In the genomic region with DNA sequence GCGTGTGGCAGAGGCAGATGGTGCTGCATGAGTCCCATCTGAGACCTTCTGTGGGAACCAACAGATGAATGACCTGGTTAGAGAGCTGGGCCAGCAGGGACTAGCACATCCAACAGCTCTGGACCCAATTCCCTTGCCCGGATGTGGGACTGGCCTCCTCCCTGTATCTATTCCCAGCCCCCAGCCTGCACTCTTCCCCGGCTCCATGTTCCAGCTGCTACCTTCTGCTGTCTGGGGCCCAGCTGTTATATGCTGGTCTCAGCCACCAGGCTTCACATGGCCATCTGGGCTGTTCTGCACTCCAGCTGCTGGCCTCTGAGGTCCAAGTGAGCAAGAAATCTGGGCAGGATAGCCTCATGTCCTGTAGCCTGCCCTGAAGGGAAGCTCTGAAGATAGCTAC, we compare ENCODE assay signal across 10 mouse cellular contexts. TPM values are rescaled to one million over a fixed set of nuclear protein-coding genes. Genes with fewer than 3 reads are reported as not detected.
A peak's percentile ranks its signal among the peaks of the same experiment; 100 is the strongest.
DNase-seq lines count a peak whose midpoint lies in the region; ATAC-seq lines count a peak whose summit lies in the region.
"Had no signal": no experiment of that assay in that cellular context is flagged by ENCODE, and none has a peak within 500 bp of the region (broad histone marks: within the 10 kb centered on the region; RNA-seq: fewer than 3 reads in every experiment).

No protein-coding gene starts in this region.

- no peaks in the 10 kb centered on the region for H3K36me3 ChIP-seq in kidney, embryonic 14.5 days (ENCODE audit: control insufficient read depth, insufficient read depth, low read length)
- H3K36me3 ChIP-seq in heart, embryonic 15.5 days: no peaks in the 10 kb centered on the region
- H3K36me3 ChIP-seq in limb, embryonic 10.5 days: no peaks in the 10 kb centered on the region
- H3K36me3 ChIP-seq: hindbrain, embryonic 12.5 days had no signal

- no peak overlapping the region for H3K9ac ChIP-seq in kidney, embryonic 14.5 days (ENCODE audit: low read depth, low read length)
- no peak overlapping the region for H3K9ac ChIP-seq in heart, embryonic 15.5 days
- H3K9ac ChIP-seq: hindbrain, embryonic 12.5 days had no signal

- no peak overlapping the region for H3K4me2 ChIP-seq in kidney, embryonic 14.5 days (replicated peaks; ENCODE audit: low read depth, low read length)
- H3K4me2 ChIP-seq in heart, embryonic 15.5 days: no peak overlapping the region
- H3K4me2 ChIP-seq: hindbrain, embryonic 12.5 days had no signal

- WGBS in kidney, embryonic 14.5 days: 83% methylated on average over 3 of the region's 3 CpGs
- WGBS in heart, embryonic 15.5 days: 73% methylated on average over 3 of the region's 3 CpGs
- 73% methylated on average over 3 of the region's 3 CpGs for WGBS in limb, embryonic 10.5 days

- peak; percentile 86 for DNase-seq in kidney, postnatal 10 days
- no peak for DNase-seq in limb, embryonic 10.5 days (ENCODE audit: low spot score)
- DNase-seq in retina, adult 2 months (ENCODE audit: low read depth, low spot score): peak; percentile 11
- no peak for DNase-seq in left cerebral cortex, adult 18-20 months (ENCODE audit: low spot score in 2 of 2)
- DNase-seq: cerebellum, adult 9-10 months had no signal

- H3K9me3 ChIP-seq in kidney, embryonic 14.5 days (ENCODE audit: control insufficient read depth, low read length): no peaks in the 10 kb centered on the region
- H3K9me3 ChIP-seq in heart, embryonic 15.5 days (replicated peaks): no peaks in the 10 kb centered on the region
- no peaks in the 10 kb centered on the region for H3K9me3 ChIP-seq in limb, embryonic 10.5 days (replicated peaks)
- H3K9me3 ChIP-seq: hindbrain, embryonic 12.5 days had no signal

- ATAC-seq in kidney, embryonic 14.5 days (ENCODE audit: low FRiP score, low TSS enrichment): no peak
- 0 out of 2 replicates have a peak, but pooled peaks have one; percentile 33 for ATAC-seq in heart, embryonic 15.5 days (replicated peaks; ENCODE audit: insufficient number of reproducible peaks, insufficient read depth, low FRiP score, low read depth)
- no peak for ATAC-seq in megakaryocyte-erythroid progenitor cell, adult 5-6 weeks (replicated peaks; ENCODE audit: low FRiP score, low TSS enrichment, poor library complexity, severe bottlenecking)

- no peak overlapping the region for H3K4me3 ChIP-seq in kidney, embryonic 14.5 days (ENCODE audit: low read length)
- H3K4me3 ChIP-seq in heart, embryonic 15.5 days: no peak overlapping the region
- no peak overlapping the region for H3K4me3 ChIP-seq in limb, embryonic 10.5 days
- H3K4me3 ChIP-seq: hindbrain, embryonic 12.5 days had no signal

- peaks cover 8% of the 10 kb centered on the region for H3K4me1 ChIP-seq in kidney, embryonic 14.5 days (ENCODE audit: control insufficient read depth, insufficient read depth, low read length)
- H3K4me1 ChIP-seq in heart, embryonic 15.5 days (replicated peaks): peaks cover 19% of the 10 kb centered on the region
- peaks cover 29% of the 10 kb centered on the region for H3K4me1 ChIP-seq in limb, embryonic 10.5 days

- H3K27me3 ChIP-seq in kidney, embryonic 14.5 days (ENCODE audit: control insufficient read depth, insufficient read depth, low read length): peaks cover 42% of the 10 kb centered on the region
- H3K27me3 ChIP-seq in heart, embryonic 15.5 days: peaks cover 42% of the 10 kb centered on the region
- H3K27me3 ChIP-seq in limb, embryonic 10.5 days (ENCODE audit: low read depth, poor library complexity, severe bottlenecking): peaks cover 42% of the 10 kb centered on the region

- no peak overlapping the region for H3K27ac ChIP-seq in kidney, embryonic 14.5 days (ENCODE audit: low read depth, low read length)
- H3K27ac ChIP-seq in heart, embryonic 15.5 days: 0 out of 2 replicates have a peak overlapping the region, but pooled peaks have one; percentile 4
- peak overlapping the region; percentile 61; the same call in 1 of the 2 replicates for H3K27ac ChIP-seq in limb, embryonic 10.5 days
- H3K27ac ChIP-seq: hindbrain, embryonic 12.5 days; macrophage had no signal

RNA-seq across cellular contexts. Expression of a gene that starts 4.4 kb away (rescaled TPM):
- polyA plus RNA-seq in kidney, embryonic 14.5 days (2014; fragmentation: Nextera tagmentation; extraction: Ambion mirVana): 6.9 and 9.9 TPM in 2 replicates
- polyA plus RNA-seq in heart, embryonic 15.5 days (2015; fragmentation: Nextera tagmentation; extraction: Ambion mirVana): 1.5 and 2.7 TPM in 2 replicates
- polyA plus RNA-seq in limb, embryonic 10.5 days (2016; fragmentation: Nextera tagmentation; extraction: Ambion mirVana): 9.1 and 10.1 TPM in 2 replicates
- 1 to 10 TPM; 2.7 to 5.0 TPM for total RNA-seq in left cerebral cortex, adult 18-20 months (2021)
- not detected in 2 replicates for total RNA-seq in megakaryocyte-erythroid progenitor cell, adult 5-6 weeks (2014; fragmentation: Nextera tagmentation)
- not detected in 2 replicates for total RNA-seq in megakaryocyte-erythroid progenitor cell, adult 5-6 weeks (2017)
- polyA plus RNA-seq: macrophage had no signal

RNA-seq across cellular contexts. Expression of a gene that starts 7.4 kb away (rescaled TPM):
- polyA plus RNA-seq in kidney, embryonic 14.5 days (2014; fragmentation: Nextera tagmentation; extraction: Ambion mirVana): 107 and 124 TPM in 2 replicates
- polyA plus RNA-seq in heart, embryonic 15.5 days (2015; fragmentation: Nextera tagmentation; extraction: Ambion mirVana): 90.4 and 110 TPM in 2 replicates
- 166 and 171 TPM in 2 replicates for polyA plus RNA-seq in limb, embryonic 10.5 days (2016; fragmentation: Nextera tagmentation; extraction: Ambion mirVana)
- 10 to 100 TPM; 51.1 to 57.7 TPM for total RNA-seq in left cerebral cortex, adult 18-20 months (2021)
- 79.5 and 108 TPM in 2 replicates for total RNA-seq in megakaryocyte-erythroid progenitor cell, adult 5-6 weeks (2014; fragmentation: Nextera tagmentation)
- 15.5 and 52.7 TPM in 2 replicates for total RNA-seq in megakaryocyte-erythroid progenitor cell, adult 5-6 weeks (2017)

RNA-seq across cellular contexts. Expression of a gene that starts 17.4 kb away (rescaled TPM):
- not detected in 2 replicates for polyA plus RNA-seq in kidney, embryonic 14.5 days (2014; fragmentation: Nextera tagmentation; extraction: Ambion mirVana)
- 13.2 and 15.4 TPM in 2 replicates for polyA plus RNA-seq in heart, embryonic 15.5 days (2015; fragmentation: Nextera tagmentation; extraction: Ambion mirVana)
- polyA plus RNA-seq in limb, embryonic 10.5 days (2016; fragmentation: Nextera tagmentation; extraction: Ambion mirVana): not detected in 2 replicates
- total RNA-seq in left cerebral cortex, adult 18-20 months (2021): 1 to 10 TPM; 7.3 to 8.2 TPM
- 6.3 TPM in 1 of 2 replicates, not detected in the other for total RNA-seq in megakaryocyte-erythroid progenitor cell, adult 5-6 weeks (2014; fragmentation: Nextera tagmentation)
- not detected in 2 replicates for total RNA-seq in megakaryocyte-erythroid progenitor cell, adult 5-6 weeks (2017)
- polyA plus RNA-seq: macrophage had no signal

RNA-seq across cellular contexts. Expression of a gene that starts 21.8 kb away (rescaled TPM):
- 19.9 and 21.8 TPM in 2 replicates for polyA plus RNA-seq in kidney, embryonic 14.5 days (2014; fragmentation: Nextera tagmentation; extraction: Ambion mirVana)
- polyA plus RNA-seq in heart, embryonic 15.5 days (2015; fragmentation: Nextera tagmentation; extraction: Ambion mirVana): 17.1 and 23.5 TPM in 2 replicates
- 40.6 TPM in 2 replicates for polyA plus RNA-seq in limb, embryonic 10.5 days (2016; fragmentation: Nextera tagmentation; extraction: Ambion mirVana)
- total RNA-seq in left cerebral cortex, adult 18-20 months (2021): 1 to 10 TPM; 1.0 to 1.6 TPM
- 0.13 and 1.1 TPM in 2 replicates for total RNA-seq in megakaryocyte-erythroid progenitor cell, adult 5-6 weeks (2014; fragmentation: Nextera tagmentation)
- 1.5 TPM in 1 of 2 replicates, not detected in the other for total RNA-seq in megakaryocyte-erythroid progenitor cell, adult 5-6 weeks (2017)
- polyA plus RNA-seq: macrophage had no signal

RNA-seq across cellular contexts. Expression of a gene that starts 32.0 kb away (rescaled TPM):
- polyA plus RNA-seq in kidney, embryonic 14.5 days (2014; fragmentation: Nextera tagmentation; extraction: Ambion mirVana): 26.9 and 27.9 TPM in 2 replicates
- 17.8 and 21.2 TPM in 2 replicates for polyA plus RNA-seq in heart, embryonic 15.5 days (2015; fragmentation: Nextera tagmentation; extraction: Ambion mirVana)
- polyA plus RNA-seq in limb, embryonic 10.5 days (2016; fragmentation: Nextera tagmentation; extraction: Ambion mirVana): 25.9 and 28.1 TPM in 2 replicates
- 10 to 100 TPM; 86.8 to 94.3 TPM for total RNA-seq in left cerebral cortex, adult 18-20 months (2021)
- 26.0 and 31.6 TPM in 2 replicates for total RNA-seq in megakaryocyte-erythroid progenitor cell, adult 5-6 weeks (2014; fragmentation: Nextera tagmentation)
- 11.7 and 12.2 TPM in 2 replicates for total RNA-seq in megakaryocyte-erythroid progenitor cell, adult 5-6 weeks (2017)

Comparison
In these comparisons a context has a peak if more than half of its experiments do, and no peak if none do; other contexts are left out.
1. DNase-seq: peak in kidney, postnatal 10 days (single experiment) and retina, adult 2 months (single experiment); none in limb, embryonic 10.5 days (single experiment) and left cerebral cortex, adult 18-20 months (0 of 2).
2. RNA of a gene that starts 17.4 kb away (polyA plus RNA-seq): 13.2 to 15.4 TPM in heart, embryonic 15.5 days; not detected in kidney, embryonic 14.5 days and not detected in limb, embryonic 10.5 days; every median in the first group is over 10 times any median in the second.